In genomic region chr15:86362306-86363150, GRCm38 (mm10) we compare ENCODE assay signal across 7 mouse cellular contexts.
A peak's percentile ranks its signal among the peaks of the same experiment; 100 is the strongest.
DNase-seq lines count a peak whose midpoint lies in the region; ATAC-seq lines count a peak whose summit lies in the region.

No protein-coding gene starts in this region.

- peak; percentile 57 for ATAC-seq in hindbrain, embryonic 14.5 days (ENCODE audit: low FRiP score)
- no peak for ATAC-seq in intestine, embryonic 16.5 days

- no peaks in the 10 kb centered on the region for H3K36me3 ChIP-seq in hindbrain, embryonic 14.5 days (replicated peaks; ENCODE audit: control insufficient read depth, insufficient read depth)
- no peaks in the 10 kb centered on the region for H3K36me3 ChIP-seq in intestine, embryonic 16.5 days (ENCODE audit: control insufficient read depth, insufficient read depth, low read length)

- no peak overlapping the region for H3K27ac ChIP-seq in hindbrain, embryonic 14.5 days
- no peak overlapping the region for H3K27ac ChIP-seq in intestine, embryonic 16.5 days (ENCODE audit: low read length)

- peaks cover 29% of the 10 kb centered on the region for H3K4me1 ChIP-seq in hindbrain, embryonic 14.5 days (replicated peaks; ENCODE audit: control insufficient read depth, insufficient read depth, low read length)
- no peaks in the 10 kb centered on the region for H3K4me1 ChIP-seq in intestine, embryonic 16.5 days (ENCODE audit: control insufficient read depth, insufficient read depth, low read length)

- no peak overlapping the region for H3K9ac ChIP-seq in hindbrain, embryonic 14.5 days
- H3K9ac ChIP-seq in intestine, embryonic 16.5 days (ENCODE audit: low read depth, low read length), result no peak overlapping the region

- H3K27me3 ChIP-seq in hindbrain, embryonic 14.5 days (ENCODE audit: control insufficient read depth, insufficient read depth, low read length), result no peaks in the 10 kb centered on the region
- H3K27me3 ChIP-seq in intestine, embryonic 16.5 days (replicated peaks; ENCODE audit: control insufficient read depth, insufficient read depth, low read length), result no peaks in the 10 kb centered on the region

- intact Hi-C loops in gastrocnemius, postnatal 36 days (cut with DNase I), result no loop called here

- no peak overlapping the region for H3K4me3 ChIP-seq in hindbrain, embryonic 14.5 days (replicated peaks; ENCODE audit: low read length)
- no peak overlapping the region for H3K4me3 ChIP-seq in intestine, embryonic 16.5 days (ENCODE audit: low read length)

- DNase-seq in NIH3T3 (ENCODE audit: low read depth), result peak; percentile 9
- DNase-seq in cerebellum, adult 8-10 months, result peak; percentile 72
- no peak for DNase-seq in hindbrain, embryonic 14.5 days (ENCODE audit: low spot score)
- peak; percentile 48 for DNase-seq in naive thymus-derived CD4-positive, alpha-beta T cell, adult 2 months (ENCODE audit: low read depth)
- DNase-seq in lung, postnatal 4 days, result no peak
- no peak for DNase-seq in gastrocnemius, postnatal 36 days

- H3K4me2 ChIP-seq in hindbrain, embryonic 14.5 days (replicated peaks), result no peak overlapping the region
- H3K4me2 ChIP-seq in intestine, embryonic 16.5 days (ENCODE audit: low read depth, low read length), result no peak overlapping the region

- 55% methylated on average over 10 of the region's 10 CpGs for WGBS in hindbrain, embryonic 14.5 days
- WGBS in intestine, embryonic 16.5 days, result 81% methylated on average over 10 of the region's 10 CpGs

- H3K9me3 ChIP-seq in hindbrain, embryonic 14.5 days (ENCODE audit: control insufficient read depth, low read length), result no peaks in the 10 kb centered on the region
- no peaks in the 10 kb centered on the region for H3K9me3 ChIP-seq in intestine, embryonic 16.5 days (ENCODE audit: control insufficient read depth, low read length)

Comparison
In these comparisons a context has a peak if more than half of its experiments do, and no peak if none do; other contexts are left out.
1. DNase-seq: peak in NIH3T3 (single experiment), cerebellum, adult 8-10 months (single experiment) and naive thymus-derived CD4-positive, alpha-beta T cell, adult 2 months (single experiment); none in hindbrain, embryonic 14.5 days (single experiment), lung, postnatal 4 days (0 of 2) and gastrocnemius, postnatal 36 days (0 of 2).